Mouse (Mus musculus) stomach, postnatal 0 days (tissue): ENCODE measurements around the gene Ifrd2. TPM values are rescaled to one million over a fixed set of nuclear protein-coding genes. Genes with fewer than 3 reads are reported as not detected.
A peak's percentile ranks its signal among the peaks of the same experiment; 100 is the strongest.

ENCODE experiments used
- ATAC-seq: fragments of 200-750 bp; cut with Nextera tagmentation; 2 replicates; pipeline ENCODE4 v1.8.0; 2017; ENCODE audit not compliant: low FRiP score, low TSS enrichment
- DNase-seq: peaks from one replicate; pipeline ENCODE4 v3.0.0-alpha.2; 2016; ENCODE audit warnings: low spot score
- H3K27ac ChIP-seq: fragments of 300-500 bp; sonication (generic); replicated peaks from 2 replicates; pipeline ENCODE4 v1.5.1; 2014; ENCODE audit warnings: mild to moderate bottlenecking, control low read depth
- H3K27me3 ChIP-seq: fragments of 300-500 bp; sonication (generic); 2 replicates; pipeline ENCODE4 v1.6.1; 2014; ENCODE audit warnings: low read length; ENCODE audit not compliant: control insufficient read depth, insufficient read depth
- H3K36me3 ChIP-seq: fragments of 300-500 bp; sonication (generic); 2 replicates; pipeline ENCODE4 v1.6.1; 2014; ENCODE audit warnings: low read length, mixed read lengths; ENCODE audit not compliant: control insufficient read depth, insufficient read depth
- H3K4me1 ChIP-seq: fragments of 300-500 bp; sonication (generic); replicated peaks from 2 replicates; pipeline ENCODE4 v1.6.1; 2014; ENCODE audit warnings: antibody characterized with exemption; ENCODE audit not compliant: control insufficient read depth, insufficient read depth
- H3K4me2 ChIP-seq: fragments of 300-500 bp; sonication (generic); replicated peaks from 2 replicates; pipeline ENCODE4 v1.6.1; 2014; ENCODE audit warnings: low read depth, mild to moderate bottlenecking, control low read depth, moderate library complexity
- H3K4me3 ChIP-seq: fragments of 300-500 bp; sonication (generic); 2 replicates; pipeline ENCODE4 v1.5.1; 2014; ENCODE audit warnings: low read depth, low read length, control low read depth
- H3K9ac ChIP-seq: fragments of 300-500 bp; sonication (generic); 2 replicates; pipeline ENCODE4 v1.6.1; 2014; ENCODE audit warnings: mild to moderate bottlenecking, low read length, control low read depth, mixed read lengths
- H3K9me3 ChIP-seq: fragments of 300-500 bp; sonication (generic); 2 replicates; pipeline ENCODE4 v1.6.1; 2016; ENCODE audit warnings: low read length; ENCODE audit not compliant: control insufficient read depth
- CTCF ChIP-seq: IDR thresholded peaks from 2 replicates; pipeline ENCODE4 v1.5.1; 2016; ENCODE audit warnings: antibody characterized with exemption, low read depth, mild to moderate bottlenecking, moderate library complexity
- EP300 ChIP-seq: optimal IDR thresholded peaks from 2 replicates; pipeline ENCODE3; 2016; ENCODE audit warnings: antibody characterized with exemption
- WGBS: fragments of 180-500 bp; shearing (Covaris S2); extraction: QIAGEN DNeasy Blood & Tissue Kit; methylation state at CpG from one replicate; pipeline ENCODE4 v1.1.7; 2014; 5-methylcytosine and 5-hydroxymethylcytosine counted together
- polyA plus RNA-seq: library from polyadenylated mRNA; unstranded; fragments of >200 nt; fragmentation: Nextera tagmentation; extraction: Ambion mirVana; gene quantifications from 2 replicates; pipeline ENCODE4 v1.2.1, GENCODE M21; 2015

The Ifrd2 gene
- polyA plus RNA-seq, 1 experiment from 2014 or later = 35.5 TPM

DNA sequence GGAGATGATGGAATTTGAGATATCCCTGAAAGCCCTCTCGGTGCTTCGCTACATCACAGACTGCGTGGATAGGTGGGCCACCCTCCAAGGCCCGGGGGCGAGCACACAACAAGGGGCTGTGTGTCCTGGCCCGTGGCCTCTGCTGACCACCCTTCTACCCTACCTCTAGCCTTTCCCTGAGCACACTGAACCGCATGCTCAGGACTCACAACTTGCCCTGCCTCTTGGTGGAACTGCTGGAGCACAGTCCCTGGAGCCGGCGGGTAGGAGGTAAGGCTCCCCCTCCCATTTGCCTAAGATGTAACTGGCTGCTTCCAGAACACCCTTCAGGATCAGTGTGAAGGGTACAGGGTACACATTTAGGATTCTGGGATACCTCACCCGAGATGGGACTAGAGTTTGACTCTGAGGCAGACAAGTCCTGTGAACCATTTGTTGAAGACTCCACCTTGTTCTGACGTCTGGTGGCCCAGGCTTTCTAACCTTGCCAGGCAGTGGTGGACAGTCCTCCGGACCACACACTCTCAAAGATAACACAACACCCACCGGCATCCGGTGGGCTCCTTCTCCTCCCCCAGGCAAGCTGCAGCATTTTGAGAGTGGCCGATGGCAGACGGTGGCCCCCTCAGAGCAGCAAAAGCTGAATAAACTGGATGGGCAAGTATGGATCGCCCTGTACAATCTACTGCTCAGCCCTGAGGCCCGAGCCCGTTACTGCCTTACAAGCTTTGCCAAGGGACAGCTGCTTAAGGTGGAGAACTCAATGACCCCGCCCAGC lies 38.0 kb upstream of the Ifrd2 start:
- Histone ChIP-seq H3K9ac (no peak overlapping the region), H3K4me1 (peaks cover 16% of the 10 kb centered on the region), H3K27me3 (no peaks in the 10 kb centered on the region), H3K9me3 (no peaks in the 10 kb centered on the region), H3K4me2 (no peak overlapping the region), H3K4me3 (no peak overlapping the region), H3K36me3 (no peaks in the 10 kb centered on the region), H3K27ac (no peak overlapping the region)
- WGBS = 75% methylated on average over 20 of the region's 20 CpGs
- no peak for TF ChIP-seq EP300
- no peak for TF ChIP-seq CTCF
- ATAC-seq (no peak), DNase-seq (no peak)

DNA sequence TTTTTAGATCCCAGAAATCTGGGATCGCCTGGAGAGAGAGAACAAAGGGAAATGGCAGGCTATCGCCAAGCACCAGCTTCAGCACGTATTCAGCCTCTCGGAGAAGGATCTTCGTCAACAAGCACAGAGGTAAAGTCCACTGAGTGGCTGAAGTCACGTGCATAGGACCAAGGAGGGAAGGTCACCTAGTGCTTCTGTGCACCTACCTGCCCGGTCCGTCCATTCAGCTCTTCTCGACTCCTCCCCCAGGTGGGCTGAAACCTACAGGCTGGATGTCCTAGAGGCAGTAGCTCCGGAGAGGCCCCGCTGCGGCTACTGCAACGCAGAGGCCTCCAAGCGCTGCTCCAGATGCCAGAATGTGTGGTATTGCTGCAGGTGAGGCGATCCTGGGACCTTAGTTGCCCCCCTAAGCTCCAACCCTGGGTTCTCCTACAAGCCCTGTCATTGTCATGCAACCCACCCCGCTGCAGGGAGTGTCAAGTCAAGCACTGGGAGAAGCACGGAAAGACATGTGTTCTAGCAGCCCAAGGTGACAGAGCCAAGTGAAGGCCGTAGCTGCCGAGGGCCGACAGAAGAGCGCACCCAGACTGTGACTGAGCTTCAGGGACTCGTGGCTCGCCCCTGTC lies 36.8 kb upstream of the Ifrd2 start:
- H3K4me3 ChIP-seq = peak overlapping the region; percentile 46; the same call in 1 of the 2 replicates
- peak; percentile 72 for DNase-seq
- no peaks in the 10 kb centered on the region for H3K27me3 ChIP-seq
- H3K9me3 ChIP-seq = no peaks in the 10 kb centered on the region
- no peaks in the 10 kb centered on the region for H3K36me3 ChIP-seq
- TF ChIP-seq EP300 (no peak), CTCF (no peak)
- peak overlapping the region; percentile 59; the same call in 1 of the 2 replicates for H3K9ac ChIP-seq
- peak; percentile 5; the same call in 1 of the 2 replicates for ATAC-seq
- peaks cover 16% of the 10 kb centered on the region for H3K4me1 ChIP-seq
- WGBS = 44% methylated on average over 23 of the region's 23 CpGs
- H3K4me2 ChIP-seq = peak overlapping the region; percentile 78
- H3K27ac ChIP-seq = peak overlapping the region; percentile 69; the same call in 1 of the 2 replicates

GRCm38 (mm10) chr9:107551117-107551889 lies 36.1 kb upstream of the Ifrd2 start, which contains the start of gene Rassf1:
Gene Rassf1 (plus strand): TSS chr9:107551555.
- Histone ChIP-seq H3K36me3 (no peaks in the 10 kb centered on the region), H3K27ac (peak within 1 kb of the TSS; percentile 69), H3K4me1 (peaks cover 19% of the 10 kb centered on the region), H3K4me2 (peak within 1 kb of the TSS; percentile 78), H3K9me3 (no peaks in the 10 kb centered on the region), H3K4me3 (peak within 1 kb of the TSS; percentile 46), H3K27me3 (no peaks in the 10 kb centered on the region), H3K9ac (peak within 1 kb of the TSS; percentile 59)
- DNase-seq (peak; percentile 80), ATAC-seq (peak; percentile 43)
- WGBS = 2% methylated on average over 62 of the region's 63 CpGs
- no peak for TF ChIP-seq CTCF
- no peak for TF ChIP-seq EP300

- no peak for TF ChIP-seq CTCF
- no peak for TF ChIP-seq EP300
- peak overlapping the region; percentile 46 for H3K4me3 ChIP-seq
- ATAC-seq (no peak), DNase-seq (no peak)
- no peaks in the 10 kb centered on the region for H3K36me3 ChIP-seq
- H3K9me3 ChIP-seq = no peaks in the 10 kb centered on the region
- H3K4me1 ChIP-seq = peaks cover 24% of the 10 kb centered on the region
- peak overlapping the region; percentile 59 for H3K9ac ChIP-seq
- peak overlapping the region; percentile 69 for H3K27ac ChIP-seq
- peak overlapping the region; percentile 78 for H3K4me2 ChIP-seq
- H3K27me3 ChIP-seq = no peaks in the 10 kb centered on the region
- 11% methylated on average over 8 of the region's 8 CpGs for WGBS
These were observed 35.5 kb upstream of the Ifrd2 start for GRCm38 (mm10) chr9:107551890-107552355.

DNA sequence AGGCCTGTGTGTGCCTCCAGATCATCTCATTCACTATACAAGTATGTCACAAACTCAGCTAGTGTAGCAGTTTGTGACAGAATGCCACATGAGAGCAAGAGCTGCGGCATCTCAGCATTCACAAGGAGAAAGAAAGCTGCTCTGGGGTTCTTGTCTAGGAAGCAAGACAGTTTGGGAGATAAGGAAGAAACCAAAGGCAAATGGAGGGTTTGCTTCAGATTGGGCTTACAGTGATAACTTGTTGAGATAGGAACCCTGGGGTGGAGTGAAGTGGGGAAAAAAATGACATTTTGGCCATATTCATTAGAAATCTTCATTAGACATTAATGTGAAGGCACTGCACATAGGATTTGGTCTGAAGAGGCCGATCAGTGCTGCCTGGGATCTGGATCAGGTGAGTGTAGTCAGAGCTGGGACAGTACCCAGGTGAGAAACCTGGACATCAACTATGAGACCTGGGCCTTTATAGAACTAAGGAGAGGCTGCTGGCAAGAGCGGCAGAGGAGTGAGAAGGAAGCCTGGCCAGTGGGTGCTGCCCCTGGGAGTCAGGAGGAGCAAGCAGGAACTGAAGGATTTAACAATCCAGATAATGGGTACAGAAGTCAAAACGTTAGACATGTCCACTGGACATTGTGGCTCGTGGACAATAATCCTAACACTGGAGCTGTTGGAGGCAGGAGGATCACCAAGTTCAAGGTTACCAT lies 34.6 kb upstream of the Ifrd2 start:
- no peak for ATAC-seq
- Histone ChIP-seq H3K27ac (peak overlapping the region; percentile 69; the same call in 1 of the 2 replicates), H3K9me3 (no peaks in the 10 kb centered on the region), H3K4me3 (no peak overlapping the region), H3K9ac (no peak overlapping the region), H3K4me2 (peak overlapping the region; percentile 78; the same call in 1 of the 2 replicates), H3K36me3 (peaks cover 7% of the 10 kb centered on the region), H3K4me1 (peaks cover 22% of the 10 kb centered on the region), H3K27me3 (no peaks in the 10 kb centered on the region)
- no peak for TF ChIP-seq EP300
- TF ChIP-seq CTCF = no peak
- DNase-seq = no peak
- WGBS = 73% methylated on average over 5 of the region's 5 CpGs
